Comparison of ENCODE assay signal across 7 mouse cellular contexts in the genomic region with DNA sequence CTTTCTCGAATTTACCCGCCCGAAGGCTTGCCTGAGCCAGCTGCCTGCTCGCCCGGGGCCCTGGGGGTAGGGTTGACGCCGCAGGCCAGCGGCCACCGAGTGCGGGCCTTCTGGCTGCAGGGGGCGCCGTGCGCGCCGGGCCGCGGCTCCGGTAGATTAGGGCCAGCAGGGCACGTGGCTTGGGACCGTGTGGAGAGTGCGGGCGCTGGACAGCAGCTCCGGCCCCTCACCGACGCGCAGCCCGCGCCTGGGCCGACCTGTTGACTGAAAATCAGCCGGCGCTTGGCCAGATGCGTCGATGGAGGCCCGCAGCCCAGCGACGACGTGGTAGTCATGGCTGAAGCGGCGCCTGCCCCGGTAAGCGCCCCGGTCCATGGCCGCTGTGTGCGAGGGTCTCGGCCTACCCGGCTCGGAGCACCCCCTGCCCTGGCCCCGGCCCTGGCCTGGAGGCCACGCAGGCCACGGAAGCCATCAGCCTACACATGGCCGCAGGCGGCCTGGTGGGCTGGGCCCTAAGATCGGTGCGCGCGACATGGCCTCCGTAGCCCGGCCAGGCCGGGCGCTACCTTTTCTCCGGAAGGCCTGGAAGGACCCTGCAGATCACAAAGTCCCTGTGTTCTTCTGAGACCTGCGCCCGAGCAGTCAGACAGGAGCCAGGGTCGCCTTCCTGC. TPM values are rescaled to one million over a fixed set of nuclear protein-coding genes. Genes with fewer than 3 reads are reported as not detected.
DNase-seq lines count a peak whose midpoint lies in the region; ATAC-seq and TF ChIP-seq lines count a peak whose summit lies in the region.

No protein-coding gene starts in this region.

- peak; percentile 80 for DNase-seq in adrenal gland, postnatal 25 days
- DNase-seq in embryo, embryonic 9.5 days (ENCODE audit: extremely low spot score) = peak; percentile 86
- DNase-seq in limb, embryonic 14.5 days (ENCODE audit: low spot score) = peak; percentile 25
- DNase-seq in midbrain, embryonic 14.5 days = peak; percentile 74
- DNase-seq in spleen, adult 2 months (ENCODE audit: low read depth in 1 of 2, low spot score in 2 of 2) = peak; percentile 27 to 61

- H3K9ac ChIP-seq in intestine, embryonic 16.5 days (ENCODE audit: low read depth, low read length) = peak overlapping the region; percentile 88
- peak overlapping the region; percentile 91 for H3K9ac ChIP-seq in limb, embryonic 14.5 days (ENCODE audit: low read depth, low read length, severe bottlenecking)
- H3K9ac ChIP-seq in midbrain, embryonic 14.5 days (replicated peaks; ENCODE audit: low read length) = peak overlapping the region; percentile 55

- peak; percentile 45; the same call in 1 of the 2 replicates for TF ChIP-seq CTCF in spleen, adult 2 months (IDR thresholded peaks at IDR 0.05; ENCODE audit: extremely low read depth, insufficient read depth, insufficient read length, insufficient replicate concordance)

- 10% methylated on average over 64 of the region's 64 CpGs for WGBS in intestine, embryonic 16.5 days
- 11% methylated on average over 44 of the region's 64 CpGs for WGBS in limb, embryonic 14.5 days
- 10% methylated on average over 64 of the region's 64 CpGs for WGBS in midbrain, embryonic 14.5 days
- WGBS in spleen, adult 2 months = 23% methylated on average over 64 of the region's 64 CpGs

- H3K27ac ChIP-seq in intestine, embryonic 16.5 days (ENCODE audit: low read length) = no peak overlapping the region; the same call in 1 of the 2 replicates
- peak overlapping the region; percentile 76 for H3K27ac ChIP-seq in limb, embryonic 14.5 days (replicated peaks; ENCODE audit: low read depth, low read length)
- H3K27ac ChIP-seq in midbrain, embryonic 14.5 days (replicated peaks; ENCODE audit: low read depth, low read length) = no peak overlapping the region
- H3K27ac ChIP-seq in spleen, adult 2 months (ENCODE audit: insufficient read depth, low read length) = peak overlapping the region; percentile 33; the same call in 1 of the 2 replicates

- peak; percentile 99 for ATAC-seq in granulocyte monocyte progenitor cell, adult 5-6 weeks (replicated peaks; ENCODE audit: poor library complexity, severe bottlenecking)
- ATAC-seq in intestine, embryonic 16.5 days = peak; percentile 95
- peak; percentile 89 for ATAC-seq in limb, embryonic 14.5 days (ENCODE audit: low FRiP score, low read depth)
- ATAC-seq in midbrain, embryonic 14.5 days (ENCODE audit: low FRiP score, low TSS enrichment) = peak; percentile 86

- 0 out of 2 replicates have a peak, but pooled peaks cover 5% of the 10 kb centered on the region for H3K36me3 ChIP-seq in intestine, embryonic 16.5 days (ENCODE audit: control insufficient read depth, insufficient read depth, low read length)
- H3K36me3 ChIP-seq in limb, embryonic 14.5 days (ENCODE audit: control insufficient read depth, insufficient read depth, low read length) = peaks cover 13% of the 10 kb centered on the region
- no peaks in the 10 kb centered on the region for H3K36me3 ChIP-seq in midbrain, embryonic 14.5 days (ENCODE audit: control insufficient read depth, insufficient read depth, low read length)
- no peaks in the 10 kb centered on the region for H3K36me3 ChIP-seq in spleen, adult 2 months (ENCODE audit: control insufficient read depth, insufficient read depth, low read length)

- no peaks in the 10 kb centered on the region for H3K9me3 ChIP-seq in intestine, embryonic 16.5 days (ENCODE audit: control insufficient read depth, low read length)
- H3K9me3 ChIP-seq in limb, embryonic 14.5 days (ENCODE audit: control insufficient read depth, low read length) = no peaks in the 10 kb centered on the region
- H3K9me3 ChIP-seq in midbrain, embryonic 14.5 days (ENCODE audit: control insufficient read depth, low read length) = no peaks in the 10 kb centered on the region

- peak overlapping the region; percentile 89 for H3K4me2 ChIP-seq in intestine, embryonic 16.5 days (ENCODE audit: low read depth, low read length)
- peak overlapping the region; percentile 83 for H3K4me2 ChIP-seq in limb, embryonic 14.5 days (replicated peaks; ENCODE audit: low read depth, low read length, severe bottlenecking)
- H3K4me2 ChIP-seq in midbrain, embryonic 14.5 days (ENCODE audit: low read length) = peak overlapping the region; percentile 65

- TF ChIP-seq POLR2A in limb, embryonic 14.5 days (IDR thresholded peaks at IDR 0.05; ENCODE audit: borderline replicate concordance, extremely low read depth, insufficient read depth, insufficient read length) = no peak
- no peak for TF ChIP-seq POLR2A in spleen, adult 2 months (IDR thresholded peaks at IDR 0.05; ENCODE audit: low read depth, low read length)

- peak overlapping the region; percentile 58 for H3K4me3 ChIP-seq in intestine, embryonic 16.5 days (ENCODE audit: low read length)
- H3K4me3 ChIP-seq in limb, embryonic 14.5 days (replicated peaks; ENCODE audit: low read length) = peak overlapping the region; percentile 49
- peak overlapping the region; percentile 40 for H3K4me3 ChIP-seq in midbrain, embryonic 14.5 days (replicated peaks; ENCODE audit: low read depth, low read length)
- peak overlapping the region; percentile 56 for H3K4me3 ChIP-seq in spleen, adult 2 months (ENCODE audit: extremely low read depth, insufficient read depth, insufficient read length)

- H3K27me3 ChIP-seq in intestine, embryonic 16.5 days (replicated peaks; ENCODE audit: control insufficient read depth, insufficient read depth, low read length) = no peaks in the 10 kb centered on the region
- no peaks in the 10 kb centered on the region for H3K27me3 ChIP-seq in limb, embryonic 14.5 days (ENCODE audit: control insufficient read depth, insufficient read depth, low read length)
- no peaks in the 10 kb centered on the region for H3K27me3 ChIP-seq in midbrain, embryonic 14.5 days (ENCODE audit: control insufficient read depth, insufficient read depth, low read length)
- no peaks in the 10 kb centered on the region for H3K27me3 ChIP-seq in spleen, adult 2 months (ENCODE audit: control insufficient read depth, insufficient read depth, low read length)

- H3K4me1 ChIP-seq in intestine, embryonic 16.5 days (ENCODE audit: control insufficient read depth, insufficient read depth, low read length) = peaks cover 9% of the 10 kb centered on the region; the same call in 1 of the 2 replicates
- 0 out of 2 replicates have a peak, but pooled peaks cover 4% of the 10 kb centered on the region for H3K4me1 ChIP-seq in limb, embryonic 14.5 days (ENCODE audit: control insufficient read depth, insufficient read depth, low read length)
- H3K4me1 ChIP-seq in midbrain, embryonic 14.5 days (ENCODE audit: control insufficient read depth, insufficient read depth, low read length) = peaks cover 6% of the 10 kb centered on the region; the same call in 1 of the 2 replicates
- peaks cover 4% of the 10 kb centered on the region for H3K4me1 ChIP-seq in spleen, adult 2 months (ENCODE audit: control insufficient read depth, insufficient read depth, insufficient read length)

RNA-seq across cellular contexts. Expression of a gene that starts 10.0 kb away (rescaled TPM):
- 7.9 and 9.0 TPM in 2 replicates for total RNA-seq in adrenal gland, postnatal 25 days (2021)
- 5.8 and 8.1 TPM in 2 replicates for total RNA-seq in granulocyte monocyte progenitor cell, adult 5-6 weeks (2014; fragmentation: Nextera tagmentation)
- 7.5 and 7.8 TPM in 2 replicates for total RNA-seq in granulocyte monocyte progenitor cell, adult 5-6 weeks (2017)
- polyA plus RNA-seq in intestine, embryonic 16.5 days (2015; fragmentation: Nextera tagmentation; extraction: Ambion mirVana) = 8.8 and 9.3 TPM in 2 replicates
- polyA plus RNA-seq in limb, embryonic 14.5 days (2012; rRNA removed) = 30.1 and 37.0 TPM in 2 replicates
- polyA plus RNA-seq in limb, embryonic 14.5 days (2014; fragmentation: Nextera tagmentation; extraction: Ambion mirVana) = 10.5 and 13.0 TPM in 2 replicates
- 14.0 and 17.9 TPM in 2 replicates for polyA plus RNA-seq in midbrain, embryonic 14.5 days (2014; fragmentation: Nextera tagmentation; extraction: Ambion mirVana)
- 17.2 and 21.6 TPM in 2 replicates for polyA plus RNA-seq in spleen, adult 2 months (2012; rRNA removed)

RNA-seq across cellular contexts. Expression of a gene that starts 22.9 kb away (rescaled TPM):
- 18.9 and 19.2 TPM in 2 replicates for total RNA-seq in adrenal gland, postnatal 25 days (2021)
- total RNA-seq in granulocyte monocyte progenitor cell, adult 5-6 weeks (2014; fragmentation: Nextera tagmentation) = 8.3 and 13.9 TPM in 2 replicates
- 7.3 and 11.5 TPM in 2 replicates for total RNA-seq in granulocyte monocyte progenitor cell, adult 5-6 weeks (2017)
- 12.2 TPM in 2 replicates for polyA plus RNA-seq in intestine, embryonic 16.5 days (2015; fragmentation: Nextera tagmentation; extraction: Ambion mirVana)
- polyA plus RNA-seq in limb, embryonic 14.5 days (2012; rRNA removed) = 19.6 and 21.0 TPM in 2 replicates
- polyA plus RNA-seq in limb, embryonic 14.5 days (2014; fragmentation: Nextera tagmentation; extraction: Ambion mirVana) = 14.0 and 14.7 TPM in 2 replicates
- 11.7 and 16.4 TPM in 2 replicates for polyA plus RNA-seq in midbrain, embryonic 14.5 days (2014; fragmentation: Nextera tagmentation; extraction: Ambion mirVana)
- polyA plus RNA-seq in spleen, adult 2 months (2012; rRNA removed) = 8.6 and 9.7 TPM in 2 replicates

Comparison
In these comparisons a context has a peak if more than half of its experiments do, and no peak if none do; other contexts are left out.
1. DNase-seq: peak in every context shown above with its lines; median percentile 86 in embryo, embryonic 9.5 days; 80 in adrenal gland, postnatal 25 days; 74 in midbrain, embryonic 14.5 days; 44 in spleen, adult 2 months; 25 in limb, embryonic 14.5 days.
2. H3K27ac ChIP-seq: peak in limb, embryonic 14.5 days (single experiment) and spleen, adult 2 months (single experiment); none in intestine, embryonic 16.5 days (single experiment) and midbrain, embryonic 14.5 days (single experiment).
3. Peak in every context shown above with its lines, with median percentiles within 50 percentile points of each other: ATAC-seq, H3K4me2 ChIP-seq, H3K4me3 ChIP-seq and H3K9ac ChIP-seq.